Mouse (Mus musculus) naive thymus-derived CD4-positive, alpha-beta T cell, adult 2 months (primary cell): Measurements from ENCODE around the gene Fut11.
A peak's percentile ranks its signal among the peaks of the same experiment; 100 is the strongest.
"Not testable (repeated sequence)": the region's sequence is repeated elsewhere in the genome, so short reads cannot be mapped to it uniquely, and the experiment has no call there.

Source experiments
- DNase-seq: peaks from one replicate; pipeline ENCODE4 v3.0.0-alpha.2; 2011; ENCODE audit warnings: low read depth

The Fut11 gene

GRCm38 (mm10) chr14:20674064-20674833 is 20.5 kb upstream of the Fut11 start, which contains the start of gene Sec24c:
Gene Sec24c, plus strand, starts transcription at chr14:20674308.
- DNase-seq, result peak; percentile 99

- DNase-seq, result no peak
Observed at GRCm38 (mm10) chr14:20677906-20678305, 16.9 kb upstream of the Fut11 start.

- DNase-seq, result peak; percentile 27
Observed at GRCm38 (mm10) chr14:20681742-20682141, 13.0 kb upstream of the Fut11 start.

GRCm38 (mm10) chr14:20682498-20682897 is 12.3 kb upstream of the Fut11 start:
- peak; percentile 90 for DNase-seq

GRCm38 (mm10) chr14:20686576-20686975 is 8.2 kb upstream of the Fut11 start:
- no peak for DNase-seq

- DNase-seq, result no peak
Observed at GRCm38 (mm10) chr14:20689009-20689408, 5.8 kb upstream of the Fut11 start.

- no peak for DNase-seq
Observed at GRCm38 (mm10) chr14:20691772-20692171, 3.0 kb upstream of the Fut11 start.

- DNase-seq, result peak; percentile 22
Observed at GRCm38 (mm10) chr14:20693589-20694101, 1.1 kb upstream of the Fut11 start.

- DNase-seq, result peak; percentile 21
Observed at GRCm38 (mm10) chr14:20694185-20694883, 434 bp upstream of the Fut11 start.

GRCm38 (mm10) chr14:20695761-20696520 is 1.2 kb downstream of the Fut11 start:
- DNase-seq, result no peak

- DNase-seq, result peak; percentile 63
Observed at GRCm38 (mm10) chr14:20696986-20697385, 2.2 kb downstream of the Fut11 start.

GRCm38 (mm10) chr14:20698515-20698914 is 3.7 kb downstream of the Fut11 start:
- no peak for DNase-seq

GRCm38 (mm10) chr14:20700362-20700761 is 5.6 kb downstream of the Fut11 start:
- no peak for DNase-seq

GRCm38 (mm10) chr14:20701554-20701953 is 6.8 kb downstream of the Fut11 start:
- DNase-seq, result no peak

GRCm38 (mm10) chr14:20702096-20702740 is 7.5 kb downstream of the Fut11 start:
- DNase-seq, result peak; percentile 34

- peak; percentile 80 for DNase-seq
Observed at GRCm38 (mm10) chr14:20702741-20703381, 8.1 kb downstream of the Fut11 start, which contains the start of gene Chchd1. Gene Chchd1, plus strand, starts transcription at chr14:20703006.

- not testable (repeated sequence) for DNase-seq
Observed at GRCm38 (mm10) chr14:20703461-20703860, 8.7 kb downstream of the Fut11 start.

GRCm38 (mm10) chr14:20707201-20708190 is 12.7 kb downstream of the Fut11 start, which contains the start of gene Zswim8:
Gene Zswim8, plus strand, starts transcription at chr14:20707552.
- peak; percentile 74 for DNase-seq

GRCm38 (mm10) chr14:20708239-20708638 is 13.5 kb downstream of the Fut11 start:
- peak; percentile 77 for DNase-seq

- no peak for DNase-seq
Observed at GRCm38 (mm10) chr14:20713832-20714231, 19.1 kb downstream of the Fut11 start.
